Mouse (Mus musculus) cerebellum, postnatal 36 days (tissue): ENCODE measurements around the gene Smpd4.

Experiments used
- DNase-seq, 2 experiments: peaks; one replicate each; pipeline ENCODE4 v3.0.0; 2021 to 2022; ENCODE audit warnings: mixed read lengths in 2 of 2

Gene Smpd4

GRCm38 (mm10) chr16:17639081-17639480 lies 19.9 kb downstream of the Smpd4 start:
- no peak for DNase-seq

GRCm38 (mm10) chr16:17639951-17640350 lies 20.8 kb downstream of the Smpd4 start:
- no peak for DNase-seq

GRCm38 (mm10) chr16:17640706-17641105 lies 21.6 kb downstream of the Smpd4 start:
- DNase-seq = no peak

- peak in 1 of 2 experiments; percentile 30 for DNase-seq
Measured at GRCm38 (mm10) chr16:17641301-17641700, 22.1 kb downstream of the Smpd4 start.

GRCm38 (mm10) chr16:17642311-17642710 lies 23.2 kb downstream of the Smpd4 start:
- DNase-seq = peak; percentile 89 to 90

- no peak for DNase-seq
Measured at GRCm38 (mm10) chr16:17643437-17643990, 24.4 kb downstream of the Smpd4 start.

- peak; percentile 81 to 88 for DNase-seq
Measured at GRCm38 (mm10) chr16:17646310-17647114, 27.4 kb downstream of the Smpd4 start, which contains the start of gene Ccdc74a. Gene Ccdc74a, plus strand, starts transcription at chr16:17646470.

- DNase-seq = peak in 1 of 2 experiments; percentile 34
Measured at GRCm38 (mm10) chr16:17647156-17647555, 28.0 kb downstream of the Smpd4 start.

GRCm38 (mm10) chr16:17647566-17648340 lies 28.6 kb downstream of the Smpd4 start:
- peak; percentile 45 to 47 for DNase-seq

- peak in 1 of 2 experiments; percentile 49 for DNase-seq
Measured at GRCm38 (mm10) chr16:17649925-17650605, 30.9 kb downstream of the Smpd4 start.

- DNase-seq = peak; percentile 47 to 49
Measured at GRCm38 (mm10) chr16:17650711-17651110, 31.6 kb downstream of the Smpd4 start.

- DNase-seq = no peak
Measured at GRCm38 (mm10) chr16:17652607-17653006, 33.5 kb downstream of the Smpd4 start.

- no peak for DNase-seq
Measured at GRCm38 (mm10) chr16:17653601-17654000, 34.4 kb downstream of the Smpd4 start.

GRCm38 (mm10) chr16:17654188-17654795 lies 35.1 kb downstream of the Smpd4 start:
- DNase-seq = peak in 1 of 2 experiments; percentile 46

- no peak for DNase-seq
Measured at GRCm38 (mm10) chr16:17656212-17656871, 37.2 kb downstream of the Smpd4 start.

GRCm38 (mm10) chr16:17665568-17665967 lies 46.4 kb downstream of the Smpd4 start:
- DNase-seq = no peak

GRCm38 (mm10) chr16:17669886-17670285 lies 50.7 kb downstream of the Smpd4 start:
- DNase-seq = peak; percentile 25 to 31
